Mouse (Mus musculus) kidney, adult 2 months (tissue): ENCODE measurements around the gene Slc4a1.

Experiments used
- CTCF ChIP-seq: fragments of 200-500 bp; conservative IDR thresholded peaks from 2 replicates; pipeline ENCODE4 v1.5.1; 2011; ENCODE audit warnings: low read depth, mild to moderate bottlenecking, control low read depth, low read length, moderate library complexity, mixed read lengths; ENCODE audit not compliant: insufficient read depth, insufficient read length
- POLR2A ChIP-seq: fragments of 200-500 bp; IDR thresholded peaks from one replicate; pipeline ENCODE4 v1.6.1; 2011; ENCODE audit warnings: low read depth, low read length, control low read depth

DNA sequence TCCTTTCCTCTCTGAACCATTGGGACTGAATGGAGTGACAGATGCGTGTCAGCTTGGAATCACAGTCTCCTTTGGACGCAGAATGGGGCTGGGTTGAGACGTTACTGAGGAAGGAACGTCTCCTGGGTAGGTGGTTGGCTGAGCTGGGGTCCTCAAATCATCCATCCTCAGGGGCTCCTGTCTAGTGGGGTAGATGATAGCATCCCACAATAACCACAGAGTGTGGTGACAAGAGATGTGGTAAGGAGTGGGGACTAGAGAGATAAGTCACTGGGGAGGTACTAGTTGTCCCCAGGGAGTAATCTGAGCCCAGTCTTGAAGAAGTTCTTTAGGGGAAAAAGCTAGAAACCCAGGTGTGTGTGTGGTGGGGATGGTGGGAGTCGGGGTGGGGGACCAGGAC is 2.3 kb upstream of the Slc4a1 start:
- TF ChIP-seq CTCF (no peak), POLR2A (no peak)
